Mouse (Mus musculus): Measurements from ENCODE around the gene Schip1.

DNA sequence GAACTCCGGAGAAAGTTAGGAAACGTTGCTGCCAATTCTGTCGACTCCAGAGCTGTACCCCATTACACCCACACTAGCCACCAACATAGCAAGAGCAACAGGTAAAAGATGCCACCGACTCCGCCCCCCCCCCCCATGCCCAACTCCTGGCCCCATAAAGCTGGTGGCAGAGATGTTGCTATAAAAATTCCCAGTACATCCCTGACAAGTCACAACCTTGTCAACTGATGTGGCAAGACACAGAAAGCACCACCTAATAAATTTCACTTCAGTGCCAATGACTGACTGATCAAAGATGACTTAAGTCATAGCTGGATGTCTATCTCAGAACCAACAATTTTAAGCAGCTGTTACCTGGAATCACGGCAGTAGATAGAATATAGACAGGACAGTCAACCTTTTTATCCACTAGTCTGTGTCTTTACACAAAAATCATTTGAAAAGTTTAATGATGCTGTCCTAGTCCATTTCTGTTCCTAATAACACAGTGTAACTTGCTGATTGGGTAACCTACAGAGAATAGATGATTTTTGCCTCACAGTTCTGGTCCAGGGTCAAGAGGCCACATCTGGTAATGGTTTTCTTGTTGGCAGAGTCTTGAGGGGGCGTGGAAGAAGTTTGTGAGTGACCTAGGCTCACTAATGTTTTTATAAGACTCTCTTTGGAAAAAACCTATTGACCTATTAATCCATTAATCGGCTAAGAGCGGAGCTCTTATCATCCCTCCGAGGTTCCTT is 389.3 kb downstream of the Schip1 start:
- TF ChIP-seq CTCF (IDR thresholded peaks at IDR 0.05; ENCODE audit: low read depth) (no peak), EP300 (IDR thresholded peaks at IDR 0.05; ENCODE audit: low read depth) (no peak)
